ENCODE assay signal across 23 mouse cellular contexts in genomic region chr15:59142481-59142880, GRCm38 (mm10).
A peak's percentile ranks its signal among the peaks of the same experiment; 100 is the strongest.
DNase-seq lines count a peak whose midpoint lies in the region; TF ChIP-seq lines count a peak whose summit lies in the region.
"Had no signal": no experiment of that assay in that cellular context is flagged by ENCODE, and none has a peak within 500 bp of the region (broad histone marks: within the 10 kb centered on the region; RNA-seq: fewer than 3 reads in every experiment).

No protein-coding gene starts in this region.

- no peaks in the 10 kb centered on the region for H3K36me3 ChIP-seq in kidney, adult 2 months (ENCODE audit: control insufficient read depth, insufficient read depth, low read length)
- H3K36me3 ChIP-seq: embryonic facial prominence, embryonic 13.5 days; forebrain, embryonic 15.5 days; heart, embryonic 10.5 days; hindbrain, embryonic 15.5 days; liver, embryonic 15.5 days; midbrain, embryonic 13.5 days had no signal

- no peak overlapping the region for H3K4me3 ChIP-seq in kidney, adult 2 months (ENCODE audit: insufficient read depth, low read depth, low read length)
- H3K4me3 ChIP-seq: embryonic facial prominence, embryonic 13.5 days; forebrain, embryonic 15.5 days; heart, embryonic 10.5 days; hindbrain, embryonic 15.5 days; liver, embryonic 15.5 days; megakaryocyte, embryonic 14.5 days; midbrain, embryonic 13.5 days had no signal

- H3K27me3 ChIP-seq in kidney, adult 2 months (replicated peaks; ENCODE audit: control insufficient read depth, insufficient read depth, low read length), result no peaks in the 10 kb centered on the region
- H3K27me3 ChIP-seq: embryonic facial prominence, embryonic 13.5 days; forebrain, embryonic 15.5 days; hindbrain, embryonic 15.5 days; liver, embryonic 15.5 days had no signal

- TF ChIP-seq CTCF in kidney, adult 2 months (conservative IDR thresholded peaks at IDR 0.05; ENCODE audit: insufficient read depth, insufficient read length, low read depth, low read length), result no peak

- peak; percentile 50 for DNase-seq in adrenal gland, postnatal 14 days
- DNase-seq in adrenal gland, postnatal 25 days, result no peak
- peak; percentile 32 for DNase-seq in kidney, adult 2 months
- DNase-seq in kidney, postnatal 4 days, result no peak
- DNase-seq in 416B (ENCODE audit: low read depth), result peak; percentile 35
- peak; percentile 73 for DNase-seq in gonadal fat pad, adult 2 months (ENCODE audit: low read depth)
- DNase-seq in frontal cortex, postnatal 10 days (ENCODE audit: low spot score in 2 of 2), result no peak
- DNase-seq: B cell, adult 2 months; cerebellum, adult 2 months; cerebellum, postnatal 25 days; gastrocnemius, postnatal 14 days; kidney, postnatal 36 days; layer of hippocampus, adult 9-11 months; right cerebral cortex, postnatal 14 days; thymus, adult 2 months had no signal

- peaks cover 5% of the 10 kb centered on the region; the same call in 1 of the 2 replicates for H3K4me1 ChIP-seq in kidney, adult 2 months (ENCODE audit: control insufficient read depth, insufficient read depth, low read length)
- H3K4me1 ChIP-seq: forebrain, embryonic 15.5 days; liver, embryonic 15.5 days had no signal

- 74% methylated on average over 9 of the region's 9 CpGs for WGBS in kidney, adult 2 months

- no peak for TF ChIP-seq POLR2A in kidney, adult 2 months (IDR thresholded peaks at IDR 0.05; ENCODE audit: low read depth, low read length)

- no peak overlapping the region for H3K27ac ChIP-seq in kidney, adult 2 months (ENCODE audit: insufficient read depth, low read depth, low read length)
- H3K27ac ChIP-seq: embryonic facial prominence, embryonic 13.5 days; forebrain, embryonic 15.5 days; heart, embryonic 10.5 days; hindbrain, embryonic 15.5 days; liver, embryonic 15.5 days; midbrain, embryonic 13.5 days; stomach, postnatal 0 days had no signal

Comparison
In these comparisons a context has a peak if more than half of its experiments do, and no peak if none do; other contexts are left out.
1. DNase-seq: peak in adrenal gland, postnatal 14 days (single experiment), kidney, adult 2 months (single experiment), 416B (single experiment) and gonadal fat pad, adult 2 months (single experiment); none in adrenal gland, postnatal 25 days (single experiment), kidney, postnatal 4 days (0 of 2) and frontal cortex, postnatal 10 days (0 of 2).